Mouse (Mus musculus) splenic B cell, adult 2 months (primary cell): ENCODE measurements around the gene Gm9044.
"Not testable (repeated sequence)": the region's sequence is repeated elsewhere in the genome, so short reads cannot be mapped to it uniquely, and the experiment has no call there.

ENCODE experiments used
- DNase-seq: peaks from one replicate; pipeline ENCODE4 v3.0.0-alpha.2; 2011; ENCODE audit warnings: low read depth, low spot score
- H3K27me3 ChIP-seq: 2 replicates; pipeline ENCODE4 v1.6.1; 2012; ENCODE audit warnings: mild to moderate bottlenecking, low read length, moderate library complexity, mixed read lengths; ENCODE audit not compliant: control insufficient read depth, poor library complexity, insufficient read depth, severe bottlenecking
- H3K36me3 ChIP-seq: 2 replicates; pipeline ENCODE4 v1.6.1; 2012; ENCODE audit warnings: mild to moderate bottlenecking, low read length, moderate library complexity, mixed read lengths; ENCODE audit not compliant: control insufficient read depth, poor library complexity, insufficient read depth, severe bottlenecking

Gene Gm9044

DNA sequence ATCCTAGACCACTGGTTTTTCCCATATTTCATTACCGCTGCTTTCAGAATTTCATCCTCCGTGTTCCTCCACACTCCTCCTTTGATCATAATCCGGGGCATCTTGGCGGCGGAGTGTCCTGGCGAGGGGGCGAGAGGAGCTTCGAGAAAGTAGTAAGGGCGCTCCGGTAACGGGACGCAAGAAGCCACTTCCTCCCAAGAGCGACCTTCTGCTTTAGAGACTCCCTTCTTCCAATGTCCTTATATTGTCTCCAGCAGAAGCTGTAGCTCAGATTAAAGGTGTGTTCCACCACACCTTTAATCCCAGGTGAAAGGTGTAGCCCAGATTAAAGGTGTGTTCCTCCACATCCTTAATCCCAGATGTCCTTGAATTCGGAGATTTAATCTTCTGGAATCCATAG, at the start of gene Gm9044:
TSS of gene Gm9044 (minus strand) at position 101 of the 400 bp plus-strand sequence.
- DNase-seq, H3K27me3 ChIP-seq, H3K36me3 ChIP-seq: not testable (repeated sequence)

DNA sequence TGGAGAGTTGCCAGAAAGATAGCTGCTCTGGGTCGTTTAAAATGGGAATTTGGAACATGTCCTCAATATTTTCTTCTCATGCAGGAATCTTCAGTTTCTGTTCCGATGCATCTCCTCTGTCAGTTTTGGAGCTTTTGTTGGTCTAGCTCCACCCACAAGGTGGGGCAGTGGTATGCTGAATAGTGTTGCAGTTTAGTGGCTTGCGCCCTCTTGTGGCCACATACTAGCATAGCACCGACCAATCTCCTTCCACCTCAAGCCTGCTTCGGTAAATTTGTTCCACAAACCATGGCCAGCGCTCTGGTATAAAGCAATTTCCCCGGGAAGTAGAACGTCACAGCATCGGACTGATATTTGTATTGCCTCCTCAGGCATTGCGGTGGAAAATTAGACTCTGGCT, 38.2 kb upstream of the Gm9044 start:
- no peaks in the 10 kb centered on the region for H3K27me3 ChIP-seq
- H3K36me3 ChIP-seq, result no peaks in the 10 kb centered on the region
- DNase-seq, result peak; percentile 89

DNA sequence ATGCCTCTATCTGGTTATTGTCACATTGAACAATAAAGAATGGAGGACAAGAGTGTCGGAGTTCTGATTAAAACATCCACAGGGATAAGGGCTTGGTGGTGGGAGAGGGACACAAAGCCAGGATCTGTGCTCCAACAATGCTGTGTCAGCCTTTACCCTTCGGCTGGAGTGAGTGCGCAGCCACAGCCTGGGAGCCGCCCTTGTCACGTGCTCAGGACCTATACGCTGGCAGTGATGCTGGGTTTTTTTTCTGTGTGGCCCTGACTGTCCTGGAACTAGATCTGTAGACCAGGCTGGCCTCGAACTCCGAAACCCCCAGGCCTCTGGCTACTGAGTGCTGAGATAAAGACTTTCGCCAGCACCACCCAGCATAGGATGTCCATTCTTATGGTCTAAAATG, 37.3 kb upstream of the Gm9044 start:
- Histone ChIP-seq H3K27me3 (no peaks in the 10 kb centered on the region), H3K36me3 (no peaks in the 10 kb centered on the region)
- DNase-seq, result no peak

DNA sequence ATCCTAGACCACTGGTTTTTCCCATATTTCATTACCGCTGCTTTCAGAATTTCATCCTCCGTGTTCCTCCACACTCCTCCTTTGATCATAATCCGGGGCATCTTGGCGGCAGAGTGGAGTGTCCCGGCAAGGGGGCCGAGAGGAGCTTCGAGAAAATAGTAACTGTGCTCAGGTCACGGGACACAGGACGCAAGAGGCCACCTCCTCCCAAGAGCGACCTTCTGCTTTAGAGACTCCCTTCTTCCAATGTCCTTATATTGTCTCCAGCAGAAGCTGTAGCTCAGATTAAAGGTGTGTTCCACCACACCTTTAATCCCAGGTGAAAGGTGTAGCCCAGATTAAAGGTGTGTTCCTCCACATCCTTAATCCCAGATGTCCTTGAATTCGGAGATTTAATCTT, 21.8 kb upstream of the Gm9044 start, which contains the start of gene Gm9049:
TSS of gene Gm9049 (minus strand) at position 101 of the 400 bp plus-strand sequence.
- H3K36me3 ChIP-seq, H3K27me3 ChIP-seq, DNase-seq: not testable (repeated sequence)

DNA sequence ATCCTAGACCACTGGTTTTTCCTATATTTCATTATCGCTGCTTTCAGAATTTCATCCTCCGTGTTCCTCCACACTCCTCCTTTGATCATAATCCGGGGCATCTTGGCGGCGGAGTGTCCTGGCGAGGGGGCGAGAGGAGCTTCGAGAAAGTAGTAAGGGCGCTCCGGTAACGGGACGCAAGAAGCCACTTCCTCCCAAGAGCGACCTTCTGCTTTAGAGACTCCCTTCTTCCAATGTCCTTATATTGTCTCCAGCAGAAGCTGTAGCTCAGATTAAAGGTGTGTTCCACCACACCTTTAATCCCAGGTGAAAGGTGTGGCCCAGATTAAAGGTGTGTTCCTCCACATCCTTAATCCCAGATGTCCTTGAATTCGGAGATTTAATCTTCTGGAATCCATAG, 16.4 kb upstream of the Gm9044 start, which contains the start of gene Gm9048:
TSS of gene Gm9048 (minus strand) at position 101 of the 400 bp plus-strand sequence.
- H3K27me3 ChIP-seq, H3K36me3 ChIP-seq, DNase-seq: not testable (repeated sequence)

DNA sequence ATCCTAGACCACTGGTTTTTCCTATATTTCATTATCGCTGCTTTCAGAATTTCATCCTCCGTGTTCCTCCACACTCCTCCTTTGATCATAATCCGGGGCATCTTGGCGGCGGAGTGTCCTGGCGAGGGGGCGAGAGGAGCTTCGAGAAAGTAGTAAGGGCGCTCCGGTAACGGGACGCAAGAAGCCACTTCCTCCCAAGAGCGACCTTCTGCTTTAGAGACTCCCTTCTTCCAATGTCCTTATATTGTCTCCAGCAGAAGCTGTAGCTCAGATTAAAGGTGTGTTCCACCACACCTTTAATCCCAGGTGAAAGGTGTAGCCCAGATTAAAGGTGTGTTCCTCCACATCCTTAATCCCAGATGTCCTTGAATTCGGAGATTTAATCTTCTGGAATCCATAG, 10.9 kb upstream of the Gm9044 start, which contains the start of gene Gm9046:
TSS of gene Gm9046 (minus strand) at position 101 of the 400 bp plus-strand sequence.
- H3K36me3 ChIP-seq, H3K27me3 ChIP-seq, DNase-seq: not testable (repeated sequence)

DNA sequence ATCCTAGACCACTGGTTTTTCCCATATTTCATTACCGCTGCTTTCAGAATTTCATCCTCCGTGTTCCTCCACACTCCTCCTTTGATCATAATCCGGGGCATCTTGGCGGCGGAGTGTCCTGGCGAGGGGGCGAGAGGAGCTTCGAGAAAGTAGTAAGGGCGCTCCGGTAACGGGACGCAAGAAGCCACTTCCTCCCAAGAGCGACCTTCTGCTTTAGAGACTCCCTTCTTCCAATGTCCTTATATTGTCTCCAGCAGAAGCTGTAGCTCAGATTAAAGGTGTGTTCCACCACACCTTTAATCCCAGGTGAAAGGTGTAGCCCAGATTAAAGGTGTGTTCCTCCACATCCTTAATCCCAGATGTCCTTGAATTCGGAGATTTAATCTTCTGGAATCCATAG, 5.5 kb upstream of the Gm9044 start, which contains the start of gene Gm9045:
TSS of gene Gm9045 (minus strand) at position 101 of the 400 bp plus-strand sequence.
- not testable (repeated sequence) for H3K36me3 ChIP-seq, DNase-seq, H3K27me3 ChIP-seq

DNA sequence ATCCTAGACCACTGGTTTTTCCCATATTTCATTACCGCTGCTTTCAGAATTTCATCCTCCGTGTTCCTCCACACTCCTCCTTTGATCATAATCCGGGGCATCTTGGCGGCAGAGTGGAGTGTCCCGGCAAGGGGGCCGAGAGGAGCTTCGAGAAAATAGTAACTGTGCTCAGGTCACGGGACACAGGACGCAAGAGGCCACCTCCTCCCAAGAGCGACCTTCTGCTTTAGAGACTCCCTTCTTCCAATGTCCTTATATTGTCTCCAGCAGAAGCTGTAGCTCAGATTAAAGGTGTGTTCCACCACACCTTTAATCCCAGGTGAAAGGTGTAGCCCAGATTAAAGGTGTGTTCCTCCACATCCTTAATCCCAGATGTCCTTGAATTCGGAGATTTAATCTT, 5.3 kb downstream of the Gm9044 start, which contains the start of gene Gm9040:
TSS of gene Gm9040 (minus strand) at position 101 of the 400 bp plus-strand sequence.
- H3K27me3 ChIP-seq, H3K36me3 ChIP-seq, DNase-seq: not testable (repeated sequence)

DNA sequence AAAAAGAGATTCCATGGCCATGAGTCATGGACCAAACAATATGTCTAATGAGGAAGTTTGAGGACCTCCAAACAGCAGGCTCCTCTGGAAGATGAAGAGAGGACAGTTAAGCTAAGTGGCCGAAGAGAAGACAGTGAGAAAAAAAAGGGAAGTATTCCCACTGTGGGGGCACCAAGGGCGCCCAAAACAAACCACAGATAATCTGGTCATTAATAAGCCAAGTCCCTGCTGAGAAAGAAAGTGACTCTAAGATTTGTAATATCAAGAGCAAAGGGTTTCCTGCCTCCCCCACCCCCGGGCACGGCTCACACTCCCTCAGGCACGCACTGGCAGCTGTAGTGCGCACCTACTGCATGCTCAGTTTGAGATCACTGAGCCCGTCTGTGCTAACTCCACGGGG, 13.2 kb downstream of the Gm9044 start:
- DNase-seq, result no peak
- Histone ChIP-seq H3K27me3 (no peaks in the 10 kb centered on the region), H3K36me3 (no peaks in the 10 kb centered on the region)

DNA sequence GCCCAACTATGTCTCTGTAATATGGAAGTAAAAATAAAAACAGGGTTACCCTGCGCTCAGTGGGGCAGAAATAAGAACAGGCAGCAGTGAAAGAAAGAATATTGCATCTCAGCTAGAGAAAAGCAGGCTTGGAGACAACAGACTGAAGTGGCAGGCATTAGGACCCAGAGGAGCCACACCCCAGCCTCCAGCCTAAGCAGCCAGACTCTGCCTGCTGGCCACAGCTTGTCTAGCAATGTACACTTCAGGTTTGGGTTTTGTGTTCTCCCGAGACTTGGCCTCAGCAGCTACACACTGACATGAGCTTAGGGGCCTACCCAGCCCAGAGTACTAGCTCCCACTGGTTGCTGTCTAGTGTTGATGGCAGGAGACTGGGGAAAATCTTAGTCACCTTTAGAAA, 30.1 kb downstream of the Gm9044 start:
- not testable (repeated sequence) for DNase-seq, H3K27me3 ChIP-seq

DNA sequence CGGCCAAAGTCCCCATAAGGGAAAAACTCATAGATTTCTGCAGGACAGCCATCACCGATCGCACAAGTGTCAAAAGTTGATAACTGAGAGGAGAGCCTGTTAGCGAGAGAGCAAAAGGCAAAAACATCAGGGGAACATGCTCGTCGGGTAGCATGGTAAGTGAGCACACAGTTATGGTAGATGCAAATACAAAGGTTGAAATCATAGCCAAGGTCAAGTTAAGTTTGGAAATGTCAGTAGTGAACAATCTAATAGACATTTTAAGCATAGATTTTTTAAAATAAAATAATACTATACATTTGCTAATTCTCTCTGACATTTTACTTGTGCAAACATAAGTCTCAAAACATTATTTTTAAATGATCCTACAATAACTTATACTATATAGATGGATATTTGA, 37.3 kb downstream of the Gm9044 start, which contains the start of gene Iltifb:
TSS of gene Iltifb (minus strand) at position 101 of the 400 bp plus-strand sequence.
- no peaks in the 10 kb centered on the region for H3K27me3 ChIP-seq
- no peaks in the 10 kb centered on the region for H3K36me3 ChIP-seq
- DNase-seq, result no peak

More for the DNA sequence above, 30.1 kb downstream of the Gm9044 start:
- H3K36me3 ChIP-seq, result not testable (repeated sequence)

DNA sequence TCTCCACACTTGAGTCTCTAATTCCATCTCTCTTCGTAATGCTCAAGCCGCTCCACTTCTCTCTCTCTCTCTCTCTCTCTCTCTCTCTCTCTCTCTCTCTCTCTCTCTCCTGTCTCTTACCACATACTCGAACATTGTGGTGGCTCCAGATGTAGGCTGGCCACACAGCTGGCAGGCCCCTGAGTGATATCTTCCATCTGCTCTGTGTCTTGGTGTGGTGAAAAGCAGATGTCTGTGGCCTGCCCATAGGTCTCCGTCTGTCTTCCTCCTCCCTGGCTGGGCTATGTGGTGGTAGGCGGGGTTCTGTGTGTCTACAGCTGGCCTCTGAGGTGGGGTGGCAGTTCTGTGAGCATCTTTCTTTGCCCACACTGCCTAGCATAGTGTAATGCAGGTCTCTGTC, 49.2 kb downstream of the Gm9044 start:
- DNase-seq, H3K27me3 ChIP-seq, H3K36me3 ChIP-seq: not testable (repeated sequence)

DNA sequence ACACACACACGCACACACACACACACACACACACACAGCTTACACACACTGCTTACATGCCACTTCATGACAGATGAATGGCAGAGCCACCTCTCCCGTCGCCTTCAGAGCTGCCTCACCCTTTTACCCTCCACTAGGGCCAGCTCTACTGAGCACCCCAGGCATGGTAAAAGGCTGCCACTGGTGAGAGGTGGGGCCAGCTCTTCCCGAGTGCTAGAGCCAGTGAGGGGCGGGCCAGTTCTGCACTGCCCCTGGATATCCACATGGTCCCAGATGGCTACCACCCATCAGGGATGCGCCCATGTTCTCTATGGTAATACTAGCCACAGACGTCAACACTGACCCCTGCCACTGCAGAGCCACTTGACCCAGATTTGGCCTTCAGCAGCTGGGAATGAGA, 49.6 kb downstream of the Gm9044 start:
- not testable (repeated sequence) for H3K36me3 ChIP-seq, DNase-seq, H3K27me3 ChIP-seq
